Mouse (Mus musculus) midbrain, embryonic 13.5 days (tissue): ENCODE measurements around the gene Sp4. TPM values are rescaled to one million over a fixed set of nuclear protein-coding genes. Genes with fewer than 3 reads are reported as not detected.

Experiments
- ATAC-seq: fragments of 200-750 bp; cut with Nextera tagmentation; 2 replicates; pipeline ENCODE4 v1.8.0; 2017; ENCODE audit warnings: mild to moderate bottlenecking, moderate TSS enrichment, moderate library complexity
- H3K27ac ChIP-seq: fragments of 300-500 bp; sonication (generic); 2 replicates; pipeline ENCODE4 v1.5.1; 2015; ENCODE audit warnings: inconsistent platforms, mild to moderate bottlenecking, moderate library complexity
- H3K27me3 ChIP-seq: fragments of 300-500 bp; sonication (generic); 2 replicates; pipeline ENCODE4 v1.6.1; 2015; ENCODE audit warnings: mild to moderate bottlenecking, inconsistent platforms
- H3K36me3 ChIP-seq: fragments of 300-500 bp; sonication (generic); 2 replicates; pipeline ENCODE4 v1.6.1; 2015; ENCODE audit warnings: mild to moderate bottlenecking, inconsistent platforms
- H3K4me1 ChIP-seq: fragments of 300-500 bp; sonication (generic); replicated peaks from 2 replicates; pipeline ENCODE4 v1.6.1; 2015; ENCODE audit warnings: inconsistent platforms
- H3K4me2 ChIP-seq: fragments of 300-500 bp; sonication (generic); replicated peaks from 2 replicates; pipeline ENCODE4 v1.6.1; 2015; ENCODE audit warnings: moderate library complexity, mild to moderate bottlenecking, inconsistent platforms
- H3K4me3 ChIP-seq: fragments of 300-500 bp; sonication (generic); replicated peaks from 2 replicates; pipeline ENCODE4 v1.5.1; 2015; ENCODE audit warnings: mild to moderate bottlenecking, inconsistent platforms
- H3K9ac ChIP-seq: fragments of 300-500 bp; sonication (generic); replicated peaks from 2 replicates; pipeline ENCODE4 v1.6.1; 2015; ENCODE audit warnings: mild to moderate bottlenecking, inconsistent platforms
- H3K9me3 ChIP-seq: fragments of 300-500 bp; sonication (generic); 2 replicates; pipeline ENCODE4 v1.6.1; 2016; ENCODE audit warnings: mild to moderate bottlenecking, inconsistent platforms
- WGBS: fragments of 180-500 bp; shearing (Covaris S2); methylation state at CpG from one replicate; pipeline ENCODE4 v1.1.7; 2015; 5-methylcytosine and 5-hydroxymethylcytosine counted together
- polyA plus RNA-seq: library from polyadenylated mRNA; unstranded; fragments of >200 nt; fragmentation: Nextera tagmentation; extraction: Ambion mirVana; gene quantifications from 2 replicates; pipeline ENCODE4 v1.2.1, GENCODE M21; 2015

The Sp4 gene
- polyA plus RNA-seq, 1 experiment from 2014 or later = 24.1 TPM

- H3K4me2 ChIP-seq = no peak overlapping the region
- no peak overlapping the region for H3K4me3 ChIP-seq
- no peaks in the 10 kb centered on the region for H3K27me3 ChIP-seq
- no peak for ATAC-seq
- H3K36me3 ChIP-seq = peaks cover 11% of the 10 kb centered on the region
- H3K4me1 ChIP-seq = no peaks in the 10 kb centered on the region
- H3K9me3 ChIP-seq = no peaks in the 10 kb centered on the region
- 91% methylated on average over 1 of the region's 1 CpGs for WGBS
- no peak overlapping the region for H3K27ac ChIP-seq
- no peak overlapping the region for H3K9ac ChIP-seq
Observed at GRCm38 (mm10) chr12:118263878-118264277, 37.4 kb downstream of the Sp4 start.

DNA sequence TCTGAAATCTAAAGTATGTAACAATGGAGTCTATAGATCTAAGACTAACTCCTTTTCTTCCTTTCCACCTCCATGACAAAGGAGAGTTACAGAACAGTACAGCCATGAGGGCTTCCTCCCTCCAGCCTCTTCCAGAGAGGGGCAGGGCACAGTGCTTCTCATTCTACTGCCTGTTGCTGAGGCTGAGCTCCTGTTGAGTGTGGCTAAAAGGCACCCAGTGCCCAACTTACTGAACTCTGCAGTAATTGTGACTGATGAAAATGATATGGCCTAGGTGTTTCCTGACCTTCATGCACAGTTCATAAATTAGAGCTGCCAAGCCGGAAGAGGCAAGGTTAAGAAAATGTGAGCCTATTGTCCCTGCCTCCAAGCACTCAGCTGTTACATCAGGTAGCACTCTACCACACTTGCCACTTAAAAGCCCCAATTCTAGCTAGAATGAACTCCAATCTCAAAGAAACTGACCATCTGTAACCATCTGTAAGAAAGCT lies 45.9 kb downstream of the Sp4 start:
- peaks cover 6% of the 10 kb centered on the region for H3K36me3 ChIP-seq
- no peaks in the 10 kb centered on the region for H3K9me3 ChIP-seq
- no peaks in the 10 kb centered on the region for H3K4me1 ChIP-seq
- no peak overlapping the region for H3K4me3 ChIP-seq
- ATAC-seq = no peak
- H3K4me2 ChIP-seq = no peak overlapping the region
- no peak overlapping the region for H3K9ac ChIP-seq
- H3K27me3 ChIP-seq = no peaks in the 10 kb centered on the region
- no peak overlapping the region for H3K27ac ChIP-seq
- 90% methylated on average over 1 of the region's 1 CpGs for WGBS

GRCm38 (mm10) chr12:118221182-118221581 lies 80.1 kb downstream of the Sp4 start:
- no peaks in the 10 kb centered on the region for H3K9me3 ChIP-seq
- no peak overlapping the region for H3K9ac ChIP-seq
- no peaks in the 10 kb centered on the region for H3K27me3 ChIP-seq
- H3K4me2 ChIP-seq = no peak overlapping the region
- no peak overlapping the region for H3K27ac ChIP-seq
- no peak for ATAC-seq
- no peaks in the 10 kb centered on the region for H3K4me1 ChIP-seq
- H3K36me3 ChIP-seq = no peaks in the 10 kb centered on the region
- no peak overlapping the region for H3K4me3 ChIP-seq
- 63% methylated on average over 3 of the region's 3 CpGs for WGBS

GRCm38 (mm10) chr12:118220062-118220461 lies 81.2 kb downstream of the Sp4 start:
- ATAC-seq = no peak
- Histone ChIP-seq H3K4me3 (no peak overlapping the region), H3K4me2 (no peak overlapping the region), H3K27me3 (no peaks in the 10 kb centered on the region), H3K4me1 (no peaks in the 10 kb centered on the region), H3K27ac (no peak overlapping the region), H3K36me3 (no peaks in the 10 kb centered on the region), H3K9ac (no peak overlapping the region), H3K9me3 (no peaks in the 10 kb centered on the region)

DNA sequence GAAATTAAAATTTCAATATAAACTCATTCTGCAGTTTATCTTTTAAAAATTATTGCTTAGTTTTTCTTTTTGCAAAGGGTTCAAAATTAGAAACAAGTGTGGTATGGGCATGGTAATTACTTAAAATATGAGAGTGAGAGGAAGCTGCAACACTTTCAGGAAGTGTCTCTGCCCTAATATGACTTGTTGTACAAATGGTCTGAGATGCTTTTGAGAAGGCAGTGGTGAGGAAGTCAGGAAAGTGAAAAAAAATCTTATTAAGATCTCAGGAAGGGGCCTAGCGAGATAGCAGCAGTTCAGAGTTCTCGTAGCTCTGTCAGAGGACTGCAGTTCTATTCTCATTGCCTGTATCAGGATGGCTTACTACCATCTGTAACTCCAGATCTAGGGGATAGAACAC lies 89.1 kb downstream of the Sp4 start:
- H3K27me3 ChIP-seq = no peaks in the 10 kb centered on the region
- no peak overlapping the region for H3K27ac ChIP-seq
- no peak for ATAC-seq
- no peak overlapping the region for H3K4me2 ChIP-seq
- 88% methylated on average over 2 of the region's 2 CpGs for WGBS
- H3K4me1 ChIP-seq = no peaks in the 10 kb centered on the region
- no peak overlapping the region for H3K9ac ChIP-seq
- H3K4me3 ChIP-seq = no peak overlapping the region
- no peaks in the 10 kb centered on the region for H3K36me3 ChIP-seq
- no peaks in the 10 kb centered on the region for H3K9me3 ChIP-seq

DNA sequence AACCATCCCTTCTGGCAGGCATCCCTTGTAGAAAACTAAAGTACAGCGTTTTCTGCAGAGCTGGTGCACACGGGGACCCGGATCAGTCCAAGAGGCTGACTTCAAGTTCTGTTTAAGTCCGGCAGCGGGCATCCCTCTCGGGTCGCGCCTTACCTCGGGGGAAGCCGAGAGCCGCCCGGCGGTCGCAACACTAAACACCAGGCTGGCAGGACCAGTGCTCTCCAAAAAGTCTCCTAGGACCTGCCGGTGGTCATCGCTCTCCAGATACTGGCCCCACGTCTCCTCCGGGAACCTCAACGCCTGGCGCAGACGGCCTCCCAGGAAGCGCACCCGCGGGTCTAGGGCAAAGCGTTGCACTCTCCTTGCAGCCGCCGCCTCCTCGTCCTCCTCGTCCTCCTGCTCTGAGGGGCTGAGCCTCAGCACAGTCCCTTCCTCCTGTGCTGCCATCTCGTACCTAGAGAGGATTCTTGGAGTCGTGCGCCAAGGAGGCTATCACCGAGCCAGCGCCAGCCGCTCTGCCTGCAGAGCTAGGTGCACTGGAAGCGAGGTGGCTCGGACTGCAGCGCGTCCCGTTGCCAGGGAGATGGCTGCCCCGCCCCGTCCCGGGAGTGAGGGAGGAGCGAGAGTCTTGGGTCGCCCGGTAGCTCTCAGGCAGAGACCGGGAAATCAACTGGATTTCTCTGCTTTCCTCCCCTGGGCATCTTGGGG lies 102.7 kb downstream of the Sp4 start, which contains the start of gene Dnah11:
Gene Dnah11, minus strand, starts transcription at position 658 of the 708 bp plus-strand sequence.
- peak within 1 kb of the TSS; percentile 95 for H3K4me2 ChIP-seq
- H3K9me3 ChIP-seq = no peaks in the 10 kb centered on the region
- peak; percentile 99 for ATAC-seq
- under 1% methylated on average over 47 of the region's 47 CpGs for WGBS
- H3K4me3 ChIP-seq = peak within 1 kb of the TSS; percentile 48
- peaks cover 57% of the 10 kb centered on the region for H3K27me3 ChIP-seq
- no peaks in the 10 kb centered on the region for H3K36me3 ChIP-seq
- H3K4me1 ChIP-seq = peaks cover 7% of the 10 kb centered on the region
- no peak within 1 kb of the TSS for H3K27ac ChIP-seq
- peak within 1 kb of the TSS; percentile 37 for H3K9ac ChIP-seq

DNA sequence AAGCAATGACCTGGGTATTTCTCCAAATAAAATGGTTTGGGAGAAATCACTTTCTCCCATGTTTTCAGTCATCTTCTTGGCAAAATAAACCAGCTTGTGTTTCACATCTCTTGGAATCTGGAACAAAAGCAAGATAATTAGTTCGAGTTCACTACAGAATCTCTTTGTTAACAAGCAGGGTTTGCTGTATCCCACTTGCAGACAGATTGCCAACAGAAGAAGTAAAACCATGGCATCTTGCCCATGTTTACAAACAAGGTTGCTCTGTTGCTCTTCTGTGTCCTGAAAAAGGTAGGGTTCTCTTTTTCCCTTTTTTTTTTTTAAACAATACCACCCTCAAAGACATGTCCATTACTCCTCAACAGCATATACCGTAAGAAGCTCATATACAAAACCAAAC lies 104.7 kb downstream of the Sp4 start:
- Histone ChIP-seq H3K27me3 (peaks cover 60% of the 10 kb centered on the region), H3K9me3 (no peaks in the 10 kb centered on the region), H3K36me3 (no peaks in the 10 kb centered on the region), H3K4me3 (no peak overlapping the region), H3K27ac (no peak overlapping the region), H3K9ac (no peak overlapping the region), H3K4me1 (peaks cover 7% of the 10 kb centered on the region), H3K4me2 (no peak overlapping the region)
- WGBS = 62% methylated on average over 2 of the region's 2 CpGs
- ATAC-seq = no peak

DNA sequence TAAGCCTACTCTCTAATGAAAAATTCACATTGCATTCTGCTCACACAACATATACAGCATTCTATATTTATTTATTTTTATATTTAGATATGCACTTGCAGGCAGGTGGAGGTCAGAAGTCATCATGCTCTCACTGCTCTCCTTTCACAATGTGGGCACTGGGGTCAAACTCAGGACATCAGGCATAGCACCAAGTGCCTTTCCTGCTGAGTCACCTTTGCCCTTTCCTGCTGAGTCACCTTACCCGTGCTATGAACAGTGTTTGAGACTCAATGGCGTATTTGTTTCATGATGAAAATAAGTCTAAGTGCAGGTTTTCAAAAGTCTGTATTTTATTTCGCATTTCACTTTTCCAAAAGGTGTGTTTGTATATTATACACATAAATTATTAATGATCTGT lies 111.7 kb downstream of the Sp4 start:
- ATAC-seq = no peak
- no peak overlapping the region for H3K27ac ChIP-seq
- 71% methylated on average over 3 of the region's 3 CpGs for WGBS
- peaks cover 15% of the 10 kb centered on the region for H3K4me1 ChIP-seq
- H3K27me3 ChIP-seq = peaks cover 39% of the 10 kb centered on the region
- no peaks in the 10 kb centered on the region for H3K9me3 ChIP-seq
- H3K36me3 ChIP-seq = no peaks in the 10 kb centered on the region
- H3K4me2 ChIP-seq = no peak overlapping the region
- no peak overlapping the region for H3K4me3 ChIP-seq
- no peak overlapping the region for H3K9ac ChIP-seq

GRCm38 (mm10) chr12:118187663-118188062 lies 113.6 kb downstream of the Sp4 start:
- Histone ChIP-seq H3K9me3 (no peaks in the 10 kb centered on the region), H3K36me3 (no peaks in the 10 kb centered on the region), H3K27ac (no peak overlapping the region), H3K4me1 (peaks cover 15% of the 10 kb centered on the region), H3K4me3 (no peak overlapping the region), H3K9ac (no peak overlapping the region), H3K4me2 (no peak overlapping the region), H3K27me3 (peaks cover 29% of the 10 kb centered on the region)
- ATAC-seq = no peak
- WGBS = 44% methylated on average over 2 of the region's 2 CpGs

DNA sequence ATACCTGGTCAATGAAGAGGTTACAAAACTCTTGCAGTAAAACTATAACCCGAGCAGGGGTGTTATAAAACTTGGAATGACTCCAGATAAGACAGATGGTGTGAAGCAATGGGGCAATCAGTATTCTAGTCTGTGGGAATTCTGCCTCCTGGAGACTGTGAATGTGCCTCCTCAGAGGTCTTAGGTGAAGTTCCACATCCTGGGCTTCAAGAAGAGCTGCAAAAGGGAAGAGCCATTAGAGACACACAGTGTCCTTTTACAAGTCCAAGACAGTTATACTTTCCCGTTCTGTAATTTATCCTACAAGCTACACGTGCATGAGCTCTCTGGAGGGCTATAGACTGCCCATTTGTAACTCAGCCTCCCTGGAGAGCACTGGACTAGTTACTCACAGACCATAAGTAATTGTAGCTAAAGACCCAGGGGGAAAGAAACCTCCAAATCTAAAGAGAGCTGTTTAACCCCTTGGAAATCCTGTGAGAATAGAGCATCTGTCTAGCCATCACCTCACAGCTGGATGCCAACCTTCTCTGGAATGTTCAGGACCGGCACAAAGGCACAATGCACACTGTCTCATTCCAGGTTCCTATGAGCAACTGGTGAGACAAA lies 114.3 kb downstream of the Sp4 start:
- H3K4me2 ChIP-seq = no peak overlapping the region
- ATAC-seq = no peak
- no peak overlapping the region for H3K27ac ChIP-seq
- no peaks in the 10 kb centered on the region for H3K36me3 ChIP-seq
- no peak overlapping the region for H3K4me3 ChIP-seq
- H3K9ac ChIP-seq = no peak overlapping the region
- H3K9me3 ChIP-seq = no peaks in the 10 kb centered on the region
- WGBS = 15% methylated on average over 4 of the region's 4 CpGs
- H3K27me3 ChIP-seq = peaks cover 29% of the 10 kb centered on the region
- peaks cover 15% of the 10 kb centered on the region for H3K4me1 ChIP-seq

- H3K4me2 ChIP-seq = no peak overlapping the region
- no peak overlapping the region for H3K27ac ChIP-seq
- H3K27me3 ChIP-seq = peaks cover 29% of the 10 kb centered on the region
- no peak overlapping the region for H3K4me3 ChIP-seq
- no peak for ATAC-seq
- 38% methylated on average over 4 of the region's 4 CpGs for WGBS
- no peaks in the 10 kb centered on the region for H3K36me3 ChIP-seq
- H3K9me3 ChIP-seq = no peaks in the 10 kb centered on the region
- H3K4me1 ChIP-seq = peaks cover 15% of the 10 kb centered on the region
- H3K9ac ChIP-seq = no peak overlapping the region
Observed at GRCm38 (mm10) chr12:118186120-118186880, 114.9 kb downstream of the Sp4 start.
